Mouse (Mus musculus): Measurements from ENCODE around the gene Sorcs3.

The Sorcs3 gene

DNA sequence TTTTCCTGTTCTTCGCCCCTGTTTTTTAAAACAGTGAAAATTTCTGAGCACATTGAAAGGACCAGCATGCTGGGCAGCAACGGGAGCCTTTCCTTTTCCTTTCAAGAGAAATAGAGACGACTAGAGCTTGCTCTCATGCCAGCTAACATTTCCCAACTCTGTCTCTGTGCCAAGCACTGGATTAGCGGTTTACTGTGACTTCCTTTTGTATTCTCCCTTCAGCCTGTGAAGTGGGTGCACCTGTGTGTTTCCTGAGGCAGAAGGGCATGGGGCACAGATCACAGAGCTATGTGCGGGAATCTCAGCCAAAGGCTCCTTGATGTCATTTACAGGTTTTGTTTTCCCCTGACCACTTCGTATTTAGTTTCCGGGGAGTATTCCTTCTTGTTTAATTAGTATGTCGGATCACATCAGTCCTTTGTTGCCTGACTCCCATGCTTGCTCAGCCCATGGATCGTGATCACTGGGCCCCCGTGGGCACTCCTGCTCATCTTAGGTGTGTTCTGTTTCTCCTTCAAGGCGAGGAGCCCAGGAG is 172.2 kb downstream of the Sorcs3 start:
- WGBS, result 60% methylated on average over 11 of the region's 11 CpGs

DNA sequence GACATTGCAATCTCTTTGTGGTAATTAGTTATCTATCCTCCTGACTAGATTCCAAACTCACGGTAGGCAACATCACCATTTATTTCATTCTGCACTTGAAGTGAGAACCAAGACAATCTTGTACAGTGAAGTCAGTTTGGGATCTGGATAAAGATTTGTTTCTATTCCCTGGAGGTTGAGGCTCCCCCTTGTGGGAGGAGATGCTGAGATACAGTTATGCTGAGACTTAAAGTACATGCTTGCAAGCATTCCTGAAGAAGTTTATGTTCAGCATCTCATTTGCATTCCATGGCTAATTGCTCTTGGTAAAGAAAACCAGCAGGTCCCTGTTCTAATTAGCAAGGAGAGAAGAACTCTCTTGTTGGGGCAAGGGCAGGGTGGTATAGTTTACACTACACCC is 185.7 kb downstream of the Sorcs3 start:
- WGBS, result 21% methylated on average over 1 of the region's 1 CpGs

DNA sequence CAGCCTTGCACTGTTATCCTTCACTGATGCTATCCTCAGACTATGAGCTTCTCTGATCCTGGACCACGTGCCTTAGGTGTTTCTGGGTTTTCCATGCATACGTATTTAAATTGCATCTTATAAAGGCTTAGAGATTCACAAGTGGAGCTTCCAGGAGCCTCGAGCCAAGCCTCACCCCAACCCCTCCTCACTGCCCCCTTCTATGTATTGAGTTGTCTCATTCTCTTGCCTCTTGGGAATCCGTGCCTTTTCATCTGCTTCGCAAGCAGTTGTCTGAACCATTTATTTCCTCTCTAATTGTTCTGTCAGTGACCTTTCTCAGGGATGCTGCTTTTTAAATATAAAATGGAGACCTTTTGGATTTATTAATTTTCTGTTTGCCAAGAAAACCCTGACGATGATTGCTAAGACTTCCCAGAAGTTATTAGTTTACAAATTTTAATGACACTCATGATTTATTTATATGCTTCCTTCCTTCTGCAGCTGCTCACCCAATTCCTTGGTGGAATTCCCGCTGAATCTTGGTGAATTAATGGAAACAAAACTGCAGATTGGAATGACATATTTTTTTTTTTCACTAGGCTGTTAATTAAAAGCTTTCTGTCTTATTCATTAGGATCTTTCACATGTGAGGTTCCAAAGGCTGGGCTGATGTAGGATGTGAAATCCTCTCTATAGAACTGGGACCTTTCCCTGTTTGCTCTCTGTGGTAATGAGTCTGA is 199.1 kb downstream of the Sorcs3 start:
- 63% methylated on average over 7 of the region's 7 CpGs for WGBS

DNA sequence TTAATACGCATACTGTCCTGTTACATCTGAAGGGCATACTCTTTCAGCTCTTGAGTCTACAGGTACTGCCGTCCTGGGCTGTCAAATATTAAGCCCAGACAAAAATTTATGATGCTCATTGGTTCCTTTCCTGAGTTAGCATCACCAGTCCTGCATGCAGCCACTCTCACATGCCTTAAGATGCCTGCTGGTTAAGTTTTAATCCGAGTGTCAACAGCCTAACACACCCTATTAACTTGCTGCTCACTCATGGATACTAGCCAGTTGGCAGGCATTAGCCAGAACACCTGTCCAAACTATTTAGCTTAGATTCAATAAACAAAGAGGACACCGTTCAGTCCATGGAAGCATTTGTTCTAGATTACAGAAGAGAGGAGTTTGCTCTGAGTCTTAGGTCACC is 202.4 kb downstream of the Sorcs3 start:
- WGBS, result 78% methylated on average over 4 of the region's 4 CpGs

DNA sequence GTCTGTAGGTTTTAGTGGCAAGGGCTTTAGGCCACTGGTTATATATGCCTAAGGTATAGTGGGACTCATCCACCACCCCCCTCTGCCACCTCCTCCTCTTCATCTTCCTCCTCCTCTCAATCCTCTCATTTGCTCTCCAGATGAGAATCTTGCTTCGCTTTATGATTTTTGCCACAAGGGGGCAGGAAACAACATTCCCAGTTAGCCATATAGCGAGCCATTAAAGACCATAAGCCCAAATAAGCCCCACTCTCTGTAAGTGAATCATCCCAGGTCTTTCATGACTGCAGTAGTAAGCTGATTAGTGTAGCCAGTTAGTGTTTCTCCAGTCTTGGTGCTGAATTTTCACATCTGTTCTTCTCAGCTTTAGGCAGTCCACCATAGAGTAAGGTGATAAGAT is 205.5 kb downstream of the Sorcs3 start:
- whole genome bisulfite sequencing, result 55% methylated on average over 2 of the region's 2 CpGs

DNA sequence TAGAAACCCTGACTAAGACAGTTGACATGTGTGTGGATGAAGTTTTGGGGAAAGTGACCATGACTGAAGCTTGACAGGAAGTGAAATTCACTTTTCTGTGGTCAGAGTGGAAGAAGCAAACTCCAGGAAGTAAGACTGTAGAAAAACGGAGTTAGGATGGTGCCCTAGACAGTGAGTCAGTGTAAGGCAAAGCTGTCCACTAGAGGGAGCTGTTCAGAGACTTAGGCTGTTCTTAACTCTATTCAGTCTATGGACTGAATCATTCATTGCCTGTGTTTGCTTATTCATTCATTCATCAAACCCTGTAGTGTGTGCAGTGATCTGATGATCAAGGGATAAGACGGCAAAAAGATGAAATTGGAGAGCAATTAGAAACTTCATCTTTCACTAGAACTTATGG is 208.0 kb downstream of the Sorcs3 start:
- 48% methylated on average over 2 of the region's 2 CpGs for WGBS

DNA sequence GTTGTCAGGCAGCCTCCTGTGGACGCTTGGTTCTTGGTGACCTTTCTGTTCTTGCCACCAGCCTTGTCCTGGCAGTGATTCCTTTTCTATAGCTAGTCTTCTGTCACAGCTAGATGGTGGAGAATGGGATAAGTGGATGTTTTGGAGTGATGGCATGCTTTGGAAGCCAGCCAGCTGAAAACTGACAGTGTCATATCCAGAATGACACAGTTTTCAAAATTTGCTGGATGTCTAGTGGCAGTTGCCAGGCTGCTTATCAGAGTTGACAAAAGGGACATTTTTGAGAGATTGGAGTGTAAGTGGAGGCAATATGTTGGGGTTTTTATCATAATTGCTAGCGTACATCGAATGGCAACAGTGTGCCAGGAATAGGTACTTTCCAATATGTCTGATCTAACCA is 212.5 kb downstream of the Sorcs3 start:
- WGBS, result 73% methylated on average over 3 of the region's 3 CpGs

DNA sequence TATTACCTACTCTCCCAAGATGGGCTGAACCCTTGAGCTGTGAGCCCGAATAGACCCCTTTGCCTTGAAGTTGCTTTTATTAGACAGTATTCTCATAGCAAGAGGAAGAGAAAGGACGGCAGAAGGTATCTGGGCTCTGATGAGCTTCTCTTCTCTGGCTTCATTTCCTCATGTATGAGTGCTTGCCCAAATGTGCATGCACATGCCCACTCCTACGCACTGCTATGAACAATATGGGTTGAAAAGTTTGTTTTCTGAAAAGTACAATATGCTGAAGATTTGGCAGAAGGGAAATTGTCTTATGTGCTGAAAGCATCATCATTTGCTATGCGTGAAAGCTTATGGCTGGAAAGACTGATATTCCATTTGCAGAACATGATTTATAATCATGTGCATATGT is 223.4 kb downstream of the Sorcs3 start:
- WGBS, result 54% methylated on average over 4 of the region's 4 CpGs

DNA sequence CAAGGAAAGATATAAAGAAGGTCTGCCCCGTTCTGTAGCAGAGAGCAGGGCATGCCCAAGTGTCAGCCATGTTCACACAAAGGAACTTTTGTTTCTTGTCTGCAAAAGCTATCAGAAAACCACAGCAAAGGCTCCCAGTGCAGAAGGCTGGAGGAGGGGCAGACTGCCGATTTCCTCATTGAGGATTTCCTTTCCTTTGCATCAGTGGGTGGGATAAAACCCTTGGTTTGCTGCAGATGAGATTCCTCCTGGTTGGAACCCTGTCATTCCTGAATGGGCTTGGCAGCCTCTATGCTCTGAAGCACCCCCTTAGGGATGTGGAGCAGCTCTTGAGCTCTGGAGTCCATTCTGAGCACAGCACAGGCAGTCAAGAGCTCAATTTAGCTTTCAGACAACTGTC is 223.9 kb downstream of the Sorcs3 start:
- WGBS, result 23% methylated on average over 2 of the region's 2 CpGs

DNA sequence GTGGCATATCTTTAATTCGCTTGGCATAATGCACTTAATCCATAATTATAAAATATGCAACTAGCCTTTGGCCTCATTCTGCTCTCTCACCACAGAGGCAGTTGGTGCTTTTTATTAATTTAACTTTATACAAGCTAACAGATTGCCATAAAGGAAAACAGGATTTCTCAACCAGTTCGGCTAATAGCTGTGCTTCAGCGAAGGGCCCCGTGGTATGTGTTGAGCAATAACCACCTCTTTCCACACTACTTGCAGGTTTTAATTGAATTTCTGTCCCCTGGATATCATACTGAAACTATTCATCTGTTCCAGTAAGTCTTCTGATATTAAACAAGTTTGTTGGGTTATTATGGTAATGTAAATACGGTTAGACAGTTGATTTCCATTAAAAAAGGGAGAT is 224.5 kb downstream of the Sorcs3 start:
- 89% methylated on average over 5 of the region's 5 CpGs for WGBS

DNA sequence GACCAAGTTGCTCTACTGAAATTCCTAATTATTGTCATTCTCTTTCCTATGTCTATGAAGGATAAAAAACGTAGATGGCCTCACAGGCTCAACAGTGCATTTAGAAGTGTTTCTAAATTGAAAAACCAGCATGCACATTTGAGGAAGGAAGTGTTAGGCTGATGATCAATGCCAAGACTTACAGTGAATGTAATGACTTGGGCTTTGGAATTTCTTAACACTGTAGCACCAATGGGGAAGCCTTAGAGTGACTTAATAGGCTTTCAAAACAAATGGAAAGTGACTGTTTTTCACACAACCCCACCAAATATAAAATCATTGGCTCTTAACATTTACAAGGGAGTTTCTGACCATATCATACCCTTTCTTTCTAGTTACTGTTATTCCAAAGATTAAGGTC is 232.6 kb downstream of the Sorcs3 start:
- 87% methylated on average over 1 of the region's 1 CpGs for WGBS

DNA sequence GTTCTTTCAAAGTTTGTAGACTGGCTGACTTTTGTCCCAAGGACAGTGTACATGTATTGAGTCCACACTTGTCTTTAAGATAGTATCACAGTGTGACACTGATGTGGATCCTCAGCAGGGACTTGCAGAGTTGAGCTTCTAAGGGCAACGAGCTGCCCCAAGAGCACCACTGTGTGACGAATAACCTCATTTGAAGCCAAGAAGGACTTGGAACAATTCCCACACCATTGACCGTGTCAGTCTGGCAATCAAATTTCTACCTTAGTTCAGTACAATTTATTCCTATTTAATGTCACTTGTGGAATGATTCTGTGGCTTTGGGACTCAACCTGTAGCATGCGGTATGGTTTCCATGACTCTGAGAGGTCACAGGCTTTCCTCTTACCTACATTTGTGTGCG is 255.3 kb downstream of the Sorcs3 start:
- WGBS, result 78% methylated on average over 5 of the region's 5 CpGs

DNA sequence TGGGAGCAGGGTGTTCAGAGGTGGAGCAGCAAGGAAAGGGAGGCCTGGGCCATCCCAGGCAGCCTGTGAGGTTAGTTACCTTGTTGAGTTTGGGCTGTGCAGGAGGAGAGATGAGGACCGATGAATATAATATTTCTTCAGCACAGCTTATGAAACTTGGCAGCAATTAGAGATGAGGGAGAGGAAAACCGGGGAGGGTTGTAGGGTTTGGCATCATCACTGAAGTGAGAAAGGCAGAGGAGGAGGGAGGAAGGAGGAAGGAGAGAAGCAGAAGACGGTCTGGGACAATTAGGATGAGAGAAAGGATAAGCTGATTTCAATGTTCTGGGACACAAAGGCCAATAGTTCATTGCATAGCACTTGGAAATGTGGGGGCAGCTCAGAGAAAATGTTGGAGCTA is 256.6 kb downstream of the Sorcs3 start:
- WGBS, result 49% methylated on average over 3 of the region's 3 CpGs

DNA sequence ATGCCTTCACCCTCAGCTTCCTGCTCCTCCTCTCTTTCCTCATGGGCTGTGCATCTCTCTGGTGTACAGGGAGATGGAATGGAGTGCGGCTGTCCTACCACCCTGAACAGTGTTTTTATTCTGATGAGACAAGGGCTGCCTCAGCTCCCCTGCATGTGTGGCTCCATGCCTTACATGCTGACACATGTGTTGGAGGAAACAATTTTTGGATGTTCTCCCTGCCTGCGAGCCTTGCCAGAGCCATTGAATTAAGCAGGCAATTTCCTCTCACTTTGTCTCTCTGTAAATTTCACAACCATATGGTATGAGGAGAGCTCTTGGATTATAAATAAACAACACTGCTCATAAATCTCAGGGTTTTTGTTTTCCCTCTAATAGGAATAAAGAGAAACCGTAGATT is 257.7 kb downstream of the Sorcs3 start:
- 49% methylated on average over 3 of the region's 3 CpGs for WGBS

DNA sequence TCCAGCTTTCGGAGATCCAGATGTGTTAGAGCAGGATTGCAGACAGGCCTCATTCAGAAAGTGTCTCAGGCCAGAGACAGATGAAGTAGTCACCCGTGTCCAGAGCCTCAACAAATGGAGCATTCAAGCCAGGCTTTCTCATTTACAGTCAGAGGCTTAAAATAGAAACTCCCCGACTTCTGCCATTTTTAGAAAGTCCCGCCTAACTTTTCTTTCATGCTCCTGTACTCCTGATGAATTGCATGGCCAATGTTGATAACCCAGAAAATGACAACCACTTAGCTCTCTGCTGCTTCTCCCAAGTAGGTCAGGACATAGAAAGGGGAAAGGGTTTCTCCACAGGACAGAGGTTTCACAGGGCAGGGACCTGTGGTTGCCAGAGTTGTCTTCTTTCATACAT is 261.6 kb downstream of the Sorcs3 start:
- 61% methylated on average over 4 of the region's 4 CpGs for WGBS

DNA sequence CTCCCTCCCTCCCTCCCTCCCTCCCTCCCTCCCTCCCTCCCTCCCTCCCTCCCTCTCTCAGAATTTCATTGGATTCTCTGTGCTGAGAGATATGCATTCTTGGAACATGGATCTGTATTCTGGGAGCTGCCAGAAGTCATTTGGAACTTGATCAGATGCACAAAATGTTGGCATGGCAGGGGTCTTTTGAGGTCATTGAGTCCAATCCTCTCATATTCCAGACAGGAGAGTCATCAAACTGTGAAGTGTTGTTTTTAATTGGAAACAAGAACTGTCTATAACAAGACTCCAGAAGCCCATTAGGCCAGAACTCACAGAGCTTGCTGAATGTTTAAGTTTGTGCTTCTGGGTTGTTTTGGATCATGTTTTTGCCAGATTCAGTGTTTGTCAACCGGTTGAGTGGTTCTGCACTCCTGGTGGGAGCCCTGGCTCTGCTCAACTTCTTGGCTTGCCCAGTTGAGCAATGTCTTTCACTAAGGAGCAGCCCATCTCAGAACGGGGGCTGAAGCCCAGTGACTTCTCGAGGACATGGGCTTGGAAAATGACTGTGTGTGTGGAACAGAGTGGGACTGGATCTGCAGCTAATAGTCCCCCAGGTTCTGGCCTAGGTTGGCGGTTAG is 264.1 kb downstream of the Sorcs3 start:
- WGBS, result 77% methylated on average over 4 of the region's 4 CpGs

DNA sequence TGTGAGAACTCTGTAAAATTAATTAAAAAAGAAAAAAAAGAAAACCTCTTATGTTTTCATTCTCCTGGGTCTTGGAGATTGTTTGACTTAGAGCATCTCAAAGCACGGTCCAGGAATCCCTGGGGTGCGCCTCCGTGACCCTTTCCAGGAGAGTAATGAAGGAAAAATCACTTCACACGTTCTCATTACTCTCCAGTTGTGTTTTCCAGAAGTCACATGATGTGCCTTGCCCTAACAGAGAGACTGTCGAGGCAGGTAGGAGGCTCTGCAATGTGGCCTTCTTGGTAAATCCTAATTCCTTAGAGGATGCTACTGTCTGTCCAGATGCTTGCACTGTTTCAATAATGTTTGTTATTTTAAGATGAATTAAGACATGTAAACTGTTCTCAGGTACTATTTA is 266.1 kb downstream of the Sorcs3 start:
- 81% methylated on average over 5 of the region's 5 CpGs for WGBS

DNA sequence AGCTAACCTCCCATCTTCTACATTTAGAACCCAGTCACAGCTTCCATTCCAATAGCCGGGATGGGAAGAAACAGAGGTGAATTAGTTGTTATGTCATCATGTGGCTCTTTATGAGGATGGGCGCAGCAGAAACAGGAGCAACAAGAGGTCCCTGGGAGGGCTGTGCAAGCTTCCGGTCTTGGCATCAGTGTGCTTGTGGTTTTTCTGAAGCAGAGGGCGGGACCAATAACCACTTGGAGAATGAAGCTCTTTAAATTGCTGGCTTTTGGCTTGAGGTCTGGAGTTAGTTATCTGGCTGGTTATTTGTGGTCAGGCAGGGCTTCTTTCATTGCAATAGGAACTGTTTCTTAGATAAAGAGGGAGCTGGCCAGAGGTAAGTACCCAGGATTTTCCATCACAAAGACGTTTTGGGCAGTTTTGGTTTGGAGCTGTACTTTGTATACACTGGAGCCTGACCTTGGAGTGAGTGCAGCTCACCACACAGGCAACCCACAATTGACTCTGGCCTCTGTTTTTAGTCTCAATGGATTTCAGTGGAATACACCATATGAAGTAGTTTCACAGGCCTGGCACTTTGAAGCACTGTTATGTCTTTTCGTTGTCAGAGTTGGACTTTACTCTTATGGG is 270.1 kb downstream of the Sorcs3 start:
- WGBS, result 80% methylated on average over 6 of the region's 6 CpGs

DNA sequence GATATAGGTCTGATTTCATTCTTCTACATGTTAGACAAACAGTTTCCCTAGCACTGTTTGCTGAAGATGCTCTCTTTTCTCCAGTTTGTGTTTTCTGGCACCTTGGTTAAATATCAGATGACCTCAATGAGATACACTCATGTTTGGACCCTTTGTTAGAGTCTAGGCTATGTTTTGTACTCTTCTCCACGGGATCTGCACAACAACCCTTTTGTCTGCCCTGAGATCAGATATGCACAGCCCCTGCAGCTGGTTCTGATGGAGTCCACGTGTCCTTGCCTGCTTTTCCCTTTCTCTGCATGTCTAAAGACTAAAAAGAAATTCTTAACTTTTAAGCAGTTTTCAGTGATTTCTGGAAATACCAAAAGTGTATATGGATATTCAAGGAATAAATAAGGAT is 273.0 kb downstream of the Sorcs3 start:
- 57% methylated on average over 2 of the region's 2 CpGs for WGBS

DNA sequence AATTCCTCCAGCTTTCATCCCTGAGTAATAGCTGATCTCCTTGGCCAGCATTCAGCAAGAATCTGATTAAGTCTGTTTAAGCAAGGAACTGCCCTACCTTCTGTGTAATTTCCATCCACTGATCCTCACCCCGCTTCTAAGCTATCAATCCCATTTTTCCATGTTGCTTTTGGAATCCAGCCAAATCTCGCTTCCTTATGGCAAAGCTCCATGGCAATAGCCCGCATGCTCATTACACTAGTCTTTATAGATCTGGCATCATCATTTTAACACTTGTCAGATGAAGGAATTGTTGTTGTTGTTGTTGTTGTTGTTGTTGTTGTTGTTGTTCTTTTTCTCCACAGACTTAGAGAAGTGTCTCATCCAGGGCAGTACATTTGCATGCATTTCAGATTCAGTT is 277.1 kb downstream of the Sorcs3 start:
- 38% methylated on average over 3 of the region's 3 CpGs for WGBS

DNA sequence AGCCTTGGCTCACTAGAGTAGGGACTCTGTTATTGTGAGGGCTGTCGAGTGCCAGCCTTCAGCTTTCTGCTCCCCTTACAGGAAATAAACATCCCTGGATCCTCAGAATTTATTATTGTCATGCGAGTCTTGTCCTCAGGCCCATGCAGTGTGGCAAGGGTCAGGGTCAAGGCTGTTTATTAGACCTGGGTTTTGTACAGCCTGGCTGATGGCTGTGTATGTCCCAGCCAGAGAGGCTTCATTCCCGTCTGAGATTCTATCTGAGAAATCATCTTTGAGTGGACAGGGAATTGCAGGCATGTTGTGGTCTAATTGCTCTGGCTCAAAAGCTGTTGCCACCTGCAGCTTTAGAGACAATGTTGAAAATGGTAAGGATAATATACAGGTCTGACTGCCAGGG is 285.3 kb downstream of the Sorcs3 start:
- WGBS, result 75% methylated on average over 3 of the region's 3 CpGs

DNA sequence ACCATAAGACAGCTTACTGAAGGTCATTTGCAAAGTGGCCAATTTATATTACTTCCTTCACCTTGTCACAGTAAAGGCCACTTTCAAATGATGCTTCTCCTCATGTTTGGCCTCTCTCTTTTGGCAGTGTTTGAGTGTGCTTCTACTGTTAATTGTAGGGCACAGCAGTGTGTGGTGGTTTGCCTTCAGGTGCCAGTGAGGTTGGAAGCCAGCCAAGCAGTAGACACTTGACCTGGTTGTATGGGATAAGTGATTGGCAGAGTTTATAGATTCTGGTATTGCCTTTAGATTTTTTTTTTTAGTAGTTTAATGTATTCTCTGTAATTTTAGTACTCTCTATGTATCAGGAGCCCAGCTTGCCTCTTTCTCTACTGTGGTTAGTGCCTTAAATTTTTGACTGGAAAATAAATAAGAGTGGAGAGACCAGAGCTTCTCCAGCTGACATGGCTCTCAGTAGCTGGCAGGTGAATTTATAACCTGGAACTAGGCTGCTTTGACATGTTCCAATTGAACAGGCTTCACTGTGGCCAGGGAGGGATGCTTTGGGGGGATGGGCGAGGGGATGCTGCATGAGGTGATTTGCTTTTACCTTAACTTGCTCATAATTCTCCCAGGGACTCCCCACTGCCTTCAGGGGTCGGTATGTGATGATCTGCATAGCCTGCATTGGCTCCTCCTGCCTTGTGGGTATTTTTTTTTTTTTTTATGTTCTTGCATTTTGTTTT is 298.2 kb downstream of the Sorcs3 start:
- 67% methylated on average over 2 of the region's 2 CpGs for WGBS

Data from cerebral cortex, adult 2 months (tissue).